Mouse (Mus musculus) embryonic fibroblast, embryonic 13.5 days (primary cell): ENCODE measurements around the gene Ddah1. TPM values are rescaled to one million over a fixed set of nuclear protein-coding genes. Genes with fewer than 3 reads are reported as not detected.

Experiments used
- H3K27ac ChIP-seq: 2 replicates; pipeline ENCODE4 v1.5.1; 2012; ENCODE audit warnings: low read length, control low read depth, inconsistent platforms; ENCODE audit not compliant: insufficient read depth
- H3K4me1 ChIP-seq: 2 replicates; pipeline ENCODE4 v1.6.1; 2011; ENCODE audit warnings: low read length; ENCODE audit not compliant: control insufficient read depth, insufficient read depth
- H3K4me3 ChIP-seq: 2 replicates; pipeline ENCODE4 v1.5.1; 2011; ENCODE audit warnings: mild to moderate bottlenecking, control low read depth, low read length; ENCODE audit not compliant: insufficient read depth
- CTCF ChIP-seq: IDR thresholded peaks from 2 replicates; pipeline ENCODE4 v1.5.1; 2011; ENCODE audit warnings: mild to moderate bottlenecking, control low read depth, low read length, moderate library complexity, borderline replicate concordance; ENCODE audit not compliant: insufficient read depth
- POLR2A ChIP-seq: IDR thresholded peaks from 2 replicates; pipeline ENCODE4 v1.6.1; 2011; ENCODE audit warnings: low read depth, mild to moderate bottlenecking, control low read depth, low read length, moderate library complexity
- polyA plus RNA-seq: library from polyadenylated mRNA; stranded (reverse); fragments of >200 nt; gene quantifications from 2 replicates; pipeline ENCODE4 v1.2.4, GENCODE M21; 2011; ENCODE audit warnings: low read depth; ENCODE audit not compliant: missing spikeins, insufficient read length

The Ddah1 gene
- polyA plus RNA-seq, 1 experiment, result 145 TPM

GRCm38 (mm10) chr3:145846255-145846654, 87.8 kb downstream of the Ddah1 start:
- no peak overlapping the region for H3K4me3 ChIP-seq
- H3K4me1 ChIP-seq, result peaks cover 8% of the 10 kb centered on the region
- no peak overlapping the region for H3K27ac ChIP-seq
- no peak for TF ChIP-seq POLR2A
- TF ChIP-seq CTCF, result no peak

DNA sequence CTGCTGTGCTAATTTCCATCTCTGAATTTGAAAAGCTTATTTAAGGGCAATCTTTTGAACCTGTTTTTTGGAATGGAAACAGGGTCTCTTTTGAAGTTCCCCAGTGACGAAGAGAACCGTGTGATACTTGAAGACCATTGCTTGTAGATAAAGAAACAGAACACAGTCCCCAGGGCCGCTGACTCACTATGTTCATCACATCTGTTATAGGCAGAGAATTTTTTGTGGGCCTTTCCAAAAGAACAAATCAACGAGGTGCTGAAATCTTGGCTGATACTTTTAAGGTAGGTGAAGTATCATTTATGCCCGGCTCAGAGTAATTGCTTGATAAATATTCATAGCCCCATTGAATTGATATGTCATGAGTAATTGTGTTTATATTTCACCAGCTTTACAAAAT, 93.6 kb downstream of the Ddah1 start:
- Histone ChIP-seq H3K4me1 (peaks cover 4% of the 10 kb centered on the region; the same call in 1 of the 2 replicates), H3K4me3 (no peak overlapping the region), H3K27ac (peak overlapping the region; percentile 48)
- TF ChIP-seq CTCF (no peak), POLR2A (no peak)

DNA sequence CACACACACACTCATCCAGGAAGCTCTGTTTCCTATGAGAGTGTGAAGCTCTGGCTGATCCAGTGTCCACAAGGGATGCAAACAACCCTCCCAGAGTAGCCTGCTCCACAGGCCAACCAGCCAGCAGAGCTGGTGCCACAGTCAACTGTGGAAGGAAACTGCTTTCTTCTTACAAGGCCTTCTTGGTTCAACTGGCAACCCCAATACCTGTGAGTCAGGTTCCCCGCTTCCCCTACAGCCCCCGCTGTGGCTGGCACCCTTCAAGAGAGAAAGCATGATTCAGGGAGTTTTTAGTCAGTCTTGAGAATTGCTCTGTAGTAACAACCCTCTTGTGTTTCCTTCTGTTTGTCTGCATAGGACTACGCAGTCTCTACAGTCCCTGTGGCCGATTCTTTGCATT, 94.3 kb downstream of the Ddah1 start:
- peaks cover 4% of the 10 kb centered on the region; the same call in 1 of the 2 replicates for H3K4me1 ChIP-seq
- no peak for TF ChIP-seq CTCF
- TF ChIP-seq POLR2A, result no peak
- no peak overlapping the region for H3K4me3 ChIP-seq
- H3K27ac ChIP-seq, result peak overlapping the region; percentile 51; the same call in 1 of the 2 replicates

- Histone ChIP-seq H3K4me3 (no peak overlapping the region), H3K27ac (no peak overlapping the region), H3K4me1 (peaks cover 4% of the 10 kb centered on the region; the same call in 1 of the 2 replicates)
- TF ChIP-seq POLR2A, result no peak
- no peak for TF ChIP-seq CTCF
These were observed 95.2 kb downstream of the Ddah1 start for GRCm38 (mm10) chr3:145853713-145854112.

- Histone ChIP-seq H3K4me1 (peaks cover 4% of the 10 kb centered on the region; the same call in 1 of the 2 replicates), H3K27ac (no peak overlapping the region), H3K4me3 (no peak overlapping the region)
- TF ChIP-seq CTCF, result no peak
- TF ChIP-seq POLR2A, result no peak
These were observed 96.0 kb downstream of the Ddah1 start for GRCm38 (mm10) chr3:145854427-145854826.

- peaks cover 4% of the 10 kb centered on the region; the same call in 1 of the 2 replicates for H3K4me1 ChIP-seq
- TF ChIP-seq POLR2A (no peak), CTCF (no peak)
- H3K27ac ChIP-seq, result no peak overlapping the region
- H3K4me3 ChIP-seq, result no peak overlapping the region
These were observed 96.8 kb downstream of the Ddah1 start for GRCm38 (mm10) chr3:145855299-145855698.

- H3K4me3 ChIP-seq, result no peak overlapping the region
- TF ChIP-seq CTCF, result no peak
- no peak for TF ChIP-seq POLR2A
- H3K27ac ChIP-seq, result no peak overlapping the region
- H3K4me1 ChIP-seq, result no peaks in the 10 kb centered on the region; the same call in 1 of the 2 replicates
These were observed 99.9 kb downstream of the Ddah1 start for GRCm38 (mm10) chr3:145858388-145858787.

DNA sequence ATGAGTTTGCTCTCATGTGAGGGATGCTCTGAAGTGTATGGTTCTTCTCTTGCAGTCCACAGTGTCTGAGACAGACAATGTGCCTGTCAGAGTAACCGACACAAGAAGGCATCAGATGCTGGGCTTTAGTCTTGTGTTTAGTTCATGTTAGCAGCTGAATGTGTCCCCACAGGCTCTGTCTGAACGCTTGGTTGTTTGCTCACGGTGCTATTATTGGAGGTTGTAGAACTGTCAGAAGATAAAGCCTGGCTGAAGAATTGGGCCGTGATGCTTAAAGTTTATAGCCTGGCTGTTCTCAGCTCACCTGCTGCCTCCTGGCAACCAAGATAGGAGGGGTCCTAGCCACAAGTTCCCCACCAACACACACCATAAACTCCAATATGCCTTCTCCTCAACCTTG, 104.0 kb downstream of the Ddah1 start:
- no peak for TF ChIP-seq POLR2A
- no peak for TF ChIP-seq CTCF
- Histone ChIP-seq H3K4me3 (no peak overlapping the region), H3K27ac (no peak overlapping the region), H3K4me1 (peaks cover 2% of the 10 kb centered on the region; the same call in 1 of the 2 replicates)

- Histone ChIP-seq H3K27ac (peak overlapping the region; percentile 76), H3K4me3 (no peak overlapping the region), H3K4me1 (peaks cover 2% of the 10 kb centered on the region; the same call in 1 of the 2 replicates)
- TF ChIP-seq CTCF (no peak), POLR2A (no peak)
These were observed 105.7 kb downstream of the Ddah1 start for GRCm38 (mm10) chr3:145864033-145864712.

DNA sequence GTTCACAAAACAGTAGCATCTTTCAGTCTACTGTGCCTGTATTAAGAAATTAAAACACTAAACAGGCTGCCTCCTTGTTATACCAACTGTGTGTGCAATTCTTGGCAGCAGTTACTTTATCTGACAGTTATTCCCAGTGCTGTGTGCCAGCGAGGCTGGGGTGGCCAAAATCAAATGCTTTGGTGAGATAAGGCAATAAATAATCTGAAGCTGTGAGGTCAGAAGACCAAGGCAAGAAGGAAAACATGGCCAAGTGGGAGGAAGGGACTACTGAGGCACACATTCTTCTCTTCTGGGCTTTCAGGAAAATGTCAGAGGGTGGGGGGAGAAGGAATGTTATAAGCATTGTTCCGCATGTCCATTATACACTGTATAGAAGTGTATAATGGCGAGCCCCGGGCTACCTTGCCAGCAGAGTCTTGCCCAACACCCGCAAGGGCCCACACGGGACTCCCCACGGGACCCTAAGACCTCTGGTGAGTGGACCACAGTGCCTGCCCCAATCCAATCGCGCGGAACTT, 106.3 kb downstream of the Ddah1 start:
- TF ChIP-seq CTCF (no peak), POLR2A (no peak)
- H3K27ac ChIP-seq, result peak overlapping the region; percentile 76
- no peak overlapping the region for H3K4me3 ChIP-seq
- peaks cover 2% of the 10 kb centered on the region; the same call in 1 of the 2 replicates for H3K4me1 ChIP-seq
